Mouse (Mus musculus) gonadal fat pad, adult 2 months (tissue): Measurements from ENCODE around the gene Oosp1. TPM values are rescaled to one million over a fixed set of nuclear protein-coding genes. Genes with fewer than 3 reads are reported as not detected.

Experiments used
- DNase-seq: peaks from one replicate; pipeline ENCODE4 v3.0.0-alpha.2; 2012; ENCODE audit warnings: low read depth
- polyA plus RNA-seq: library from polyadenylated mRNA; depleted of rRNA; stranded (reverse); fragments of >200 nt; gene quantifications from 2 replicates; pipeline ENCODE4 v1.2.3, GENCODE M21; 2012; rRNA removed

The Oosp1 gene
- polyA plus RNA-seq = not detected in 2 replicates

DNA sequence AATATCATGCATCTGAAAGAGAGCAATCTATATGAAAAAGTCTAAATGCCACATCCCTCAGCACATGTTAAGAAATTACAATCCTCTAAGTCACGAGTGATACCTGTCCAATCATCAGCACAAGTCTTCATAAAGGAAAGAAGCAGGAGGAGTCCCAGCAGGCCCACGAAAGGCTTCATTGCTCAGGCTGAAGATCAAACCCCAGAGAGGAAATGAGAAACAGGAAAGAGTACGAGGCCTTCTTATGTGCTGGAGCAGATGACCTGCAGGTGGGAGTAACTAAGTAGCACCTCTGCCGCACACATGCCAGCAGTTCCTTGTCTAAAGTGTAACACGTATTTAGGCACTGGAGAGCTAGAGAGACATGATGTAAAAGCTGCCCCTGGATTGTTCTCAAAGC lies at the start of gene Oosp1:
Oosp1 (minus strand) TSS at position 312 of the 400 bp plus-strand sequence.
- no peak for DNase-seq

DNA sequence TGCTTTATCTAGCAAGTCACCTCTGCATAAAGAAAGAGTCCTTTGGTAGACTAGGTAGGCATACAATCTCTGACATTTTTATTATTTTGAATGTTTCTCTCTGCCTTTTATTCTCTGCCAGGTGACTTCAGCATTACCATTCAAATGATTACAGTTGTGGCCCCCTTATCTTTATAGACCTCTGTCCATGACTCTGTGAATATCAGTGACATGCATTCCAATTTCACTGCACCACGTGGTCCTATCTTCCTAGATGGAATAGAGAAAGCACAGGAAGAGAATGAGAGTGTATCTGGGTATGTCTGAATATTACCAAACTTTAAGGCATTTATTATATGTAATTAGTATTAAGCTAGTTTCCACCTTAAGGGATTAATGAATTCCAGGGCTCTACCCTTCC lies 45.5 kb upstream of the Oosp1 start:
- DNase-seq = no peak

DNA sequence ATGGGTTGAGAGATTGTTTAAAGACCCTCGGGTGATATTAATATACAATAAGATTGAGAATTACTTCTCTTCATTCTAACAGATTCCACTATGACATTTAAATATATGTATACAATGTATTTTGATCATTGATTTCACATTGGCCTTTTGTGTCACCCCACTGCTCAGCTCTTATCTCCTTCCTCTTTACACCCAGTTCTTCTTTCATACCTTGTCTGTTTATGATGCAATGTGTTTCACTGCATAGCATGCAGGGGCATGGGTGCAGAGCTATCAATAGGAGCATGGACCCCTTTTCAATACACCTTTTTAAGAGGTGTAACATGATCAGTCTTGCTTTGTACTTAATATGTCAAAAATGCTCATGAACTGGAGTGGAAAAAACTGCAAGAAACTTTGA lies 39.3 kb upstream of the Oosp1 start:
- DNase-seq = no peak

DNA sequence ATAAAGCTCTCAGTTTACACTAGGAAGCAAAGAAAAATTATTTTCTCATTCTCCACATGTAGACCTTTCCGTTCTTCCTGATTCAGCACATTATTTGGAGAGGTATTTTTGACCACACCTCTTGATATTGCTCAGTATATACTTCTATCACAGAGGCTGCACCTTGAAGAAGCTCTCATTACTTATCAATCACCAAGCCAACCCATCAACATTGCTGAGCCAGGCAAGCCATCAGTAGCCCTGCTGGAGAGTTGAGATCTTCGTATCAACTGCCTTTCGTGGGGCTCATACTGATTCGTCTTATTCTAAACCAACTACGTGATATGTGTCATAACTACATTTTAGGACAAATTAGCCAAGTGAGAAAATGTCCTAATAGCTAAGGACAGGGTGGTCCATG lies 36.4 kb upstream of the Oosp1 start:
- DNase-seq = no peak

DNA sequence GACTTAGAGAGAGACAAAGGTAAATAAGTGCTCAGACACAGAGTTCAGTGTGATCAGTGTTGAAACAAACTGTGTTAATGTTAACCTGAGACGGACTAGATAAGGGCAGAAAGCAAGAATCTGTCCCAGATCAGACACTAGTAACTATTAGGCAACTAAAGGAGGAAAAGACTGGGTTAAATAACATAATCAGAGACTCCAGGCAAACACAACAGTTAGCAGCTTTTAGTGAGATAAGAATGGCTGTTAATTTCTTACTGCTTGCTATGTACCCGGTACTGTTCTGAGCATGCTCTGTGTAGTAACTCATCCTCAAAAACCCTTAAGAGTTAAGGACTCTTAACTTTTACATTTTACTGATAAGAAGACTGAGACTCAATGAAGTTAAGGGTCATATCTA lies 35.0 kb upstream of the Oosp1 start:
- DNase-seq = no peak

DNA sequence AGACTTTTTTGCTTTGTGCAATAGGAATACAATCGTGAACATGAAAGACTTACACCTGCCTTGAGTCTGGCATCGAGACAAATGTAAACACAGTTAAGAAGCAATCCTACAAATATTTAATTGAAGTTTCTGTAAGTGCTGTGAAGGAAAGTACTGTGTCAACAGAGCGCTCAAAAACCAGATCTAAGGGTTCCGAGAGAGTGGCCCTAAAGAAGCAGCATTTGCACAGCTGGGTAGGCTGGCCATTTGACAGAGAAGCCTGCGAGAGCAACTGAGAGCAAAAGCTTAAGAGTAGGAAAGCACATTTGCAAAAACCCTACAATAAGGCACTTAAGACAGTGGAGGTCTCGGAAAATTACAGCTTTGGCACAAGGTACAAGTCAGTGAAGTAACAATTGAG lies 33.3 kb upstream of the Oosp1 start:
- DNase-seq = no peak

DNA sequence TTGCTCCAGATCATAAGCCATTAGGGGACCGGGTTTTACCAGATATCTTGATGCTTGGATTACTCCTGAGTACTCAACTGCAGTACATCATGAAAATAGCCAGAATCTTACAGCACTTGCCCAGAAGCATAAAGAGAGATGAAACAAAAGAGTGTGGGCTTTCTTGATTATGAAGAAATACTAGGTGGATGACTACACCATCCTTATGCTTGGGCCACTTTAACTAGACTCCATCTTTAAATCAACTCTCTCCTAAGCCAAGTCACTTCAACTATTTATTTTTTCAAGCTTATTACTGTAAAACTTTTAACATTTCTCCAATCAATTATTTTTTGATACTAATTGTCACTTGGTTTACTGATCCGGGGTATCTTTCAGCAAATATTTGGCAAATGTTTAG lies 32.9 kb upstream of the Oosp1 start:
- no peak for DNase-seq

DNA sequence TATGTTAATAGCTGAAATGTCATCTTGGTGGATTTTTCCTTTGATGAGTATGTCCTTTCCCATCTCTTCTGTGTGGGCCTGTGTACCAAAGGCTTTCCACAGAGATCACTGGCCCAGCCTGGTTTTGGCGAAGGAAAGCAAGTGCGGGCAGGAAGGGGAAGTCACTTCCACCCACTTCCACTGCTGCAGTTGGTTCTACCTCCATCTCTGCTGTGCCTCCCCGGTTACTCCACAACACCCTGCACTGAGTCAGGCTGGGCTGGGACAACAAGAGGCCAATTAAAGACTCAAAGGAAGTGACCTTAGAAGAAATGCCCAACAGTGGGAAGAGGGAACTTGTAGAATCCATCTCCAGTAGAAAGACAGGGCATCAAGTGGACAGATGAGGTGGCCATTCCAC lies 29.1 kb upstream of the Oosp1 start:
- DNase-seq = no peak

DNA sequence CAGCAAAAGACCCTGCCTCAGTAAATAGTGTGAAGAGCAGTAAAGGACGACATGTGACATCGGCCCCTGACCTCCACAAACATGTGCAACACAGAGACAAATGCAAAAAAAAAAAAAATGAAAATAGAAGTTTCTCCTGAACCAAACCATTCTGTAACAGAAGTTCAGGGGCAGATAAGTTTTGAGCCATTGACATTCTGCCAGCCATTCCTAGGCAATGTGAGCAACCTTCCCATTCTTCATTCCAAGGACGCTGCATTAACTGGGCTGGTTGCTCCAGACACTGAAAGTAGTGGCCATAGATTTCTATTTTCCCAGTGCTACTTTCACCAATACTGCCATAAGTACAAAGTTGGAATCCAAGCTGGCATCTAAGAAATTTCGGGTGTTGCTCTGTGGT lies 21.5 kb upstream of the Oosp1 start:
- DNase-seq = no peak

DNA sequence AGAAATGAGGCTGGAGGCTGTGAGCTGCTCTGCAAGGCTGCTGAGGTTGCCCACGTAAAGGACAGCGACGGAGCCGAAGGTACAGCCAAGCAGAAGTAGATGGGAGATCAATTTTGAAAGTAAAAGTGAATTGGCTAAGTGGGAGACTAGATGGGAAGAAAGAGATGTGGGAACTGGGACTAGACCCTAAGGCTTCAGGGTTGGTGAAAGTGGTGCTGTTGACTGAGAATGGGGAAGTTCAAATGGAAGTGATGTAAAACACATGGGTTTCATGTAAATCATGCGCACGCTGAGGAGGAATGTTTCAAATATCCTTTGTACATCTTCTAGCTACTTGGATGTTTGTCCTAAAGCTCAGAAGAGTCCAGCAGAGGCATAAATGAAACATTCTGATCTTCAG lies 7.4 kb upstream of the Oosp1 start:
- DNase-seq = no peak

DNA sequence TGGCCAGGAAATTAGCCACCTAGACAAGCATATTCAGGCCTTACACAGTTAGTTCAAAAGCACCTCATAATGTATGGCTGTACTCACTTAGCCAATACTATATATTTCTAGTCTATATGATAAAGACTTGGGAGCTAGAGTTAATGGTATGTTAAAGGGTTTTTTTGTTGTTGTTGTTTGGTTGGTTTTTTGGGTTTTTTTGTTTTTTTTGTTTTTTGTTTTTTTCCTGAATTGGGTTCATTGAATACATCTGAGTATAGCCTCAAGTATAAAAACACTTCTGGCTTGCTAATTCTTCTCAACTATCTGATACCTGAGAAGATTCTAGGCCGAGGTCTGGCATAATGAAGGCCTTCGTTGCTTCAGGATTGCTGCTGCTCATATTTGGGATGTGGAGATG lies 5.8 kb upstream of the Oosp1 start, which contains the start of gene Oosp3:
Oosp3 (plus strand) TSS at position 301 of the 400 bp plus-strand sequence.
- no peak for DNase-seq

DNA sequence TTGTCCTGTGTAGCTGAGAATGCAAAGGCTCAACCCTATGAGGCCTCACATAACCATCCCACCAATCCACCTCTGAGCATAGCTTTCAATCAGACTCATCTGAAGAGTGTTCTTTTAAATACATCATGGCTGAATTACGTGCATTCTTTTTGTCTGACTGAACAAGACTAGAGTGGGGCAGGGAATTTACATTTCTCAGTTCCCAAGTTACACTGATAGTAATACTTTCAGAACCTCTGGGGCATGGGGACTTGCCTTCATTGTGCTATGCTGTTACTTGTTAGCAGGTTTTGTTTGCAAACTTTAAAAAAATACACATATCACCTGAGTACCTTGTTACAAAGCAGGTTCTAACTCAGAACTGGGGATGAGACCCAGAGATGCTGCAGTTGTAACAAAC lies 504 bp upstream of the Oosp1 start:
- no peak for DNase-seq

DNA sequence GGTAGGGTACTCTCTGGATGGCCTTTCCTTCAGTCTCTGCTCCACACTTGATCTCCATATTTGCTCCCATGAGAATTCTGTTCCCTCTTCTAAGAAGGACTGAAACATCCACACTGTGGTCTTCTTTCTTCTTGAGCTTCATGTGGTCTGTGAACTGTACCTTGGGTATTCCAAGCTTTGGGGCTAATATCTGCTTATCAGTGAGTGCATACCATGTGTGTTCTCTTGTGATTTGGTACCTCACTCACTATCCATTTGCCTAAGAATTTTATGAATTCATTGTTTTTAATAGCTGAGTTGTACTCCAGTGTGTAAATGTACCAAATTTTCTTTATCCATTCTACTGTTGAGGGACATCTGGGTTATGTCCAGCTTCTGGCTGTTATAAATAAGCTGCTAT lies 29.4 kb downstream of the Oosp1 start:
- DNase-seq = no peak

DNA sequence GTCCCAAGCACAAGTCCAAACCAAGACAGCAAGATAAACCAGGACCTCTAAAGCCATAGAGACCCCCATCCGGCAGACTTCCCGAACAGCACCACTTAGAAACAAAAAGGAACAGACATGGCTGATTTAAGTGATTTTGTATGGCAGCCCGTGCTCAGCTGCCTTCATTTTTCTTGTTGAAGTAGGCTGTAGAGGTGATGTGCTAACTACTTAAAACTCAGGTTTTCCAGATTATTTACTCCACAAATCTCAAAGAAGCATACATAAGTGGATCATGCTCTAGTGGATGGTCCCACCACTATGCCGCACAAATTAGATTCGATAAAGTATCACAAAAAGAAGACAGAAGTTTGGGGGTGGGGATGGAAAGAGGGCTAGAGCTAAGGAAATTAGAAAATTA lies 30.5 kb downstream of the Oosp1 start, which contains the start of gene Oosp2:
Oosp2 (minus strand) TSS at position 101 of the 400 bp plus-strand sequence.
- no peak for DNase-seq

DNA sequence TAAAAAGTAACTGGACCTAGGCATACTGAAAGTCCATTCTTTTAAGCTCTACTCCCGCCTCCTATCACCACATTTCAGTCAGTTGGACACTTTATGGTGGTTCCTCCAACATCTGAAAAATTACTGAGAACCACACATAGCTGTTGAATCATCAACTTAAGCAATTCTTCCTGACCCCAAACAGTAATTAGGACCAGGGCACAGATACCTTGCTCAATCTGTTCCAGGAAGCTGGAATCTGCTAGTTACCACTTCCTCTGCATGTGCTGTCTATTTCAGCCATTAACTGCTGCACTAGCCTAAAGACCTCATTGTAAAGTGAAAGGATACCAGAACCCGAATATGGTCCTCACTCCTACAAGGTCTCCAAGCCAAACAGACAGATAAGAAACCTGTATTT lies 31.8 kb downstream of the Oosp1 start:
- no peak for DNase-seq

DNA sequence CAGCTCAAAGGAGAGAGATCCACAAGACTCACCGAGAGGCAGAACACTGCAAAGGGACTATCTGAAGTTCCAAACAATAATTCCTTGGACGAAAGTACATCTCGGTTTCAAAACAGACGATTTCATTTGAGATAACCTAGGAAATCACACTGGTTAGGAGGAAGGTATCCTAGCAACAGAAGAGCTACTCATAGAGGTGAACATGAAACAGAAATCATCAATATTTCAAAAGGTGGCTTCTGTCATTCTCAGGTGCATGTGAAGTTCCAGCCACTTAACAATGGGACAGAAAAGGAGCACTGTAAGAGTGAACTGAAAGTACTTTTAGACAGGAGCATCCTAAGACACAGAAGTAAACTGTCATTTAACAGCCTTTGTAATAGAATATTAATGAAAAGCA lies 41.4 kb downstream of the Oosp1 start:
- DNase-seq = no peak

DNA sequence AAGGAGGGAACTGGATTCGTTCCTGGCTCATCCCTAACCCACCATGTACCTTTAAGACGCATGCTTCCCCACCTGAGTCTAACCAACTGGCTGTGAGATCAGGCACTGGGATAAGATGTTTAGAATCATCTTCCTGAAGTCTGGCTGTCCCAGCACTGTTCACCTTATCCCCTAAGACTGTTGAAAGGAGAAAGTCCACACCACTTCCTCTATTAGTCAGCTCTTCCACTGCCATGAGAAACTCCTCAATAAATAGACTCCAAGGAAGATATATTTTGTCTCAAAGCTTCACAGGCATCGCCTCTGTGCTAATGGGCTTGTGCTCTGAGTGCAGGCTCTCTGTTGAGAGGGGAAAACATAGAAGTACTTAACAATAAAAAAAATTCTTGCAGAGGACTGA lies 44.8 kb downstream of the Oosp1 start:
- DNase-seq = no peak

DNA sequence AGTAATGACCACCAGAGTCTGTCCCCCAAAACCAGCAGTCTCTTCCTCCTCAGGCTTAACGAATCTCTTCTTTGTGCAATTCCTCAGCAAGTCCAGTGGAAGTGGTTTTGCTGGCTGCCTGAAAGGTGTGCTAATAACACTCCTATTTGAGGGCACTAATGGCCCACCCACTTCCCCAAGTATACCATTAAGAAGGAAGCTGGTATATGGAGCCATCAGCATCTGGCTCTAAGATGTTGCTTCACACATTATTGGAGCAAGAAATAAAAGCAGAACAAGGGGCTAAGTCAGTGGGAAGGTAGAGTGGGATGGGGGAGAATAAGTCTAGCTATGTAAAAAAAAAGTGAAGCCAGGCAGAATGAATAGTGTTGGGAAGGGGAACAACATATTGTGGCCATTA lies 50.2 kb downstream of the Oosp1 start, which contains the start of gene Ms4a3:
Ms4a3 (minus strand) TSS at position 120 of the 400 bp plus-strand sequence.
- DNase-seq = no peak

DNA sequence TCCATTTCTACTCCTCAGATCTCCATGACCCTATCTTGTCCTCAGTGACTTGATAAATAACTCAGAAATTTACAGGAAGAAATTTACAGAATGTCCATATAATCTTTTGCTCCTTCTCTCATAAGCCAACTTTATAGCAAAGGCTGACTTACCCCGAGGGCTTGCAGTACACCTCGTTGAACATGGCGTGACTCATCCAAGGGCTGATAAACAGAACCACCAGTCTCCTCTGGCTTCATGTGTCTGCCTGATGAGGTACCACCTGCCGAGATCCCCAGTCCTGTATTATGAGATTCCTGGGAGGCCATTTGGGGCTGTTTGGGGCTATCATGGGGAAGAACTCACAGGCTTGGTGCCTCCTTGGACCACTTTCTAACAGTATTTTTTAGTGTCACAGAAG lies 51.9 kb downstream of the Oosp1 start:
- no peak for DNase-seq

DNA sequence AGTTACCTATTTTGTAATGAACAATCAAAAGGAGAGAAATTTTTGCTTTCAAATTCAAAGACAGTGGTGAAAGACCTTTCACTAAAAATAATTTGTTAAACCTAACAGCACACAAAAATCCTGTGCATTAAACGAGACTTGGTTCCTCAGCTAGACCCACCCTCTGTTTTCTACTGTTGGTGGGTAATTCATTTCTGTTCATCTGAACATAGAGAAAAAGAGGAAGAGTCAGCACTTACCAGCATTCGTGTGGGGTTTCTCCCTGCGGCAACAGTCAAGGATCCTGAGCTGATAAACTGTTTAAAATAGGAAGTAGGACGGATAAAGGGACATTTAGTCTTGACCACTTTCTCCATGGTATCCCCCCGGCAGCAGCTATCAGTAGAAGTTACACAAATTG lies 55.4 kb downstream of the Oosp1 start:
- no peak for DNase-seq

DNA sequence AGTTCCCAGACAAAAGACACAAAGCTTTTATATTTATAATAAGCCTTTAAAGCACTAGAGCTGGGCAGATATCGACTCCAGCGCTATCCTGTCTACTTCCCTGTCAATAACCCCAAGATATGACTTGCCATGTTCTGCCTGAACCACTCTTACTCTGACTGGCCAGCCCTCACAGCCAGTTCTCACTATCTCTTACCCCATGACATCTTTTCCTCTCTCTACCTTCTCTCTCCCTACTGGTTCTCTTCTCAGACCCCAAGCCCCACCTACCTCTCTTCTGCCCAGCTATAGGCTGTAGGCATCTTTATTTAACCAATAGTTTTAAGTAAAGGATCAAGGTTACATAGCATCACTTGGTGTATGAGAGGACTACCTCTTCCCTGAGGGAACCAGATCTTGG lies 56.6 kb downstream of the Oosp1 start:
- DNase-seq = no peak

DNA sequence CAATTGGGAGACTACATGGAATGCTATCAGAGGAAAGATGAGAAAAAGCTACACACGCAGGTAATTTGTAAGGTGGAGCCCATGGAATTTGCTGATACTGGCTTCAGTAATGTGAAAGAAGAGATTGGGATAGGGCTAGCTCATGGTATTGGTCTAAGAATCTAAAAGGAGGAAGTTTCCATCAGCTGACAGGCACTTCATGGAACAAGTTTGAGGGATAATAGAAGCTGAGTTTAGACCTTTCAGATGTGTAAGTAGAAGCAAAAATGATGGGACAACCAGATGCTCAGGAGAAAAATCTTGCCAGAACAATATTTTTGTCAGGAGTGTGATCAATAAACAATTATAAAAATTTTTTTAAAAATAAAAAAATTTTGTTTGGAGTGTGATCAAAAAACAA lies 57.2 kb downstream of the Oosp1 start:
- no peak for DNase-seq

DNA sequence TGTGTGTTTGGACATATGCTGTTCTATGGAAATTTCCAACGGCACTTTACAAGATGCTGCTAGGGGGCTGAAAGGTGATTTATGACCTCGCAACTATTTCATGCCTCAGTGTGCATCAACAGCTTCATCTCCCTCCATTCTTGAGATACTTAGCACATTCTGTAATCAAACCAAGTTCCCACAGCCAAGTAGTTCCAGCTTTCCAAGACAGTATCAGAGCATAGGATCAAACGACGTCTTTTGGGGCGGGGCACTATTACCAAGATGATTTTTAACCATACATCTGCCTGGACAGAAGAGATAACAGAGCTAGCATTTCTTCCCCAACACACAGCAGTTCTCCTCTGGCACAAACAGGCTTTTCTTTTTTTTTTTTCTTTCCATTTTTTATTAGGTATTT lies 65.7 kb downstream of the Oosp1 start:
- no peak for DNase-seq

DNA sequence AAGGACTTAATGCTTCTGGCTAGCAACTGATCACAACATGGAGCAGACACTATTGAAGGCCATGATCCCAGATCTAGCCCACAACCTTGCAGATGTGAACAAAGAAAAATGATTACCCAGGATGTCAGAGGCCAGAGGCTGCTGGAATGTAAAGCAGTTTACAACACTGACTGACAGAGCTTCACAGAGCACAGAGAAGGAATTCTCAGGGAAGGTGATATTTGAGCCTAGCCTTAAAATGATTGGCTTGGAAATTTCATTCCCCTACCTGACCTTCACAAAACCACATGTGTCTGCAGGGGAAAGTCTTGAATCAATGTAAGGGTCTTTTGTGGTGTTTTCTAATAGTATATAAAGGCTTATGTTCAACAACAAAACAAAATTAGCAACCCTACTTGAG lies 66.2 kb downstream of the Oosp1 start:
- DNase-seq = no peak

DNA sequence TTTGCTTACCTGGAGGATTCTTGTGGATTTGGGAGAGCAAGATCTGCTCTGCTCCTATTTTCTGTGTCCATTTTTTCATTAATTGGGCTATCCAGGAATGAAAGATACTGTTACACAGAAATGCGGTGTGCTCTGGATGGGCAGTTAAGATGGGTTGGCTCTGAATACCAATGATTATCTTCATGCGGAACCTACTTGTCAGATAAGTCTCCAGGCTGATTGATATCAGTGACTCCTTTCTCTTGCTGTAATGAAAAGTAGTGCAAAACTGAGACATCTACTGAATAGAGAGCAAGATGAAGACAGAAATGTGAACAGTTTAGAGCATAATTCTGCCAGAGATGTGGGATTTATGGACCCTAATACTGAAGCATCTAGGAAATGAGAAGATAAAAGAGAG lies 67.4 kb downstream of the Oosp1 start, which contains the start of gene Ms4a2:
Ms4a2 (minus strand) TSS at position 169 of the 400 bp plus-strand sequence.
- DNase-seq = no peak
